Mouse (Mus musculus) bone marrow macrophage, adult 2 months (primary cell): Measurements from ENCODE around the gene St3gal4.

ENCODE experiments used
- CTCF ChIP-seq: IDR thresholded peaks from 2 replicates; pipeline ENCODE4 v1.5.1; 2012; ENCODE audit warnings: low read depth, mild to moderate bottlenecking, low read length, moderate library complexity
- POLR2A ChIP-seq: IDR thresholded peaks from 2 replicates; pipeline ENCODE4 v1.6.1; 2012; ENCODE audit warnings: mild to moderate bottlenecking, low read depth, low read length, borderline replicate concordance

DNA sequence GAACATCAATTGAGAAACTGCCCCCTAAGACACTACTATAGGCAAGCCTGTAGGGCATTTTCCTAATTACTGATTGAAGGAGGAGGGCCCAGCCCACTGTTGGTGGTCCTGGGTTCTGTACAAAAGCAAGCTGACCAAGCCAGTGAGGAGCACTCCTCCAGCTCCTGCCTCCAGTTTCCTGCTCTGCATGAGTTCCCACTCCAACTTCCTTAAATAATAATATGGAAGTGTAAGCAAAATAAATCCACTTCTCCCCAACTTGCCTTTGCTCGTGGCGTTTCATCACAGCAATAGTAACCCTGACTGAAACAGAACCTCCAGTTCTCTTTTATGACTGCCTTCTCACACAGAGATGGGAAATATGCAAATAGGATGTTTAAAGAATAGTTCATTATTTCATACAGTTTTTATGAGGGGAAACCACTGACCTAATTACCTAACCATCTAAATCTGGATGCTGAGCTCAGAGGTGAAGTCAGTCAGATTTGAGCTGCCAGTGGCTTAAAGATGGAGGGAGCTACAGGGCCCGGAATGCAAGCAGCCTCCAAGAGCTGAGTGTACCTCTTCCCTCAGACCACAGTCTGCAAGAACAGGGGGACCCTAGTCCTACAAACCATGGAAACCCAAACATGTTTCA is 69.1 kb downstream of the St3gal4 start:
- TF ChIP-seq POLR2A (no peak), CTCF (no peak)
